Mouse (Mus musculus): ENCODE data around the gene Nrap. TPM values are rescaled to one million over a fixed set of nuclear protein-coding genes. Genes with fewer than 3 reads are reported as not detected.

Nrap gene
- total RNA-seq, 2 experiments from 2014 or later = 0.63 to 0.87 TPM

GRCm38 (mm10) chr19:56395183-56395935 is 5.5 kb upstream of the Nrap start:
- TF ChIP-seq CTCF (IDR thresholded peaks at IDR 0.05) = no peak
- intact Hi-C loops (cut with DNase I) = no loop called here
- no peak overlapping the region for H3K27ac ChIP-seq
- no peak overlapping the region for H3K4me3 ChIP-seq
- DNase-seq (ENCODE audit: extremely low spot score in 1 of 2, low spot score in 2 of 2) = no peak

- intact Hi-C loops (cut with DNase I) = no loop called here
- TF ChIP-seq CTCF (IDR thresholded peaks at IDR 0.05) = no peak
- no peak overlapping the region for H3K27ac ChIP-seq
- no peak overlapping the region for H3K4me3 ChIP-seq
- DNase-seq (ENCODE audit: extremely low spot score in 1 of 2, low spot score in 2 of 2) = no peak
Observed at GRCm38 (mm10) chr19:56393311-56393866, 3.6 kb upstream of the Nrap start.

GRCm38 (mm10) chr19:56391307-56392046 is 1.6 kb upstream of the Nrap start:
- TF ChIP-seq CTCF (IDR thresholded peaks at IDR 0.05) = no peak
- Histone ChIP-seq H3K27ac (no peak overlapping the region), H3K4me3 (no peak overlapping the region)
- no peak for DNase-seq (ENCODE audit: extremely low spot score in 1 of 2, low spot score in 2 of 2)
- intact Hi-C loops (cut with DNase I) = no loop called here

GRCm38 (mm10) chr19:56389176-56389575 is 661 bp downstream of the Nrap start:
- intact Hi-C loops (cut with DNase I) = no loop called here
- DNase-seq (ENCODE audit: extremely low spot score in 1 of 2, low spot score in 2 of 2) = no peak
- no peak for TF ChIP-seq CTCF (IDR thresholded peaks at IDR 0.05)

GRCm38 (mm10) chr19:56387726-56388302 is 2.0 kb downstream of the Nrap start:
- intact Hi-C loops (cut with DNase I) = no loop called here
- Histone ChIP-seq H3K27ac (no peak overlapping the region), H3K4me3 (no peak overlapping the region)
- no peak for DNase-seq (ENCODE audit: extremely low spot score in 1 of 2, low spot score in 2 of 2)
- TF ChIP-seq CTCF (IDR thresholded peaks at IDR 0.05) = no peak

More at GRCm38 (mm10) chr19:56389176-56389575, 661 bp downstream of the Nrap start:
- Histone ChIP-seq H3K27ac (no peak overlapping the region), H3K4me3 (no peak overlapping the region)

GRCm38 (mm10) chr19:56386095-56386494 is 3.7 kb downstream of the Nrap start:
- no peak for TF ChIP-seq CTCF (IDR thresholded peaks at IDR 0.05)
- no peak for DNase-seq (ENCODE audit: extremely low spot score in 1 of 2, low spot score in 2 of 2)
- Histone ChIP-seq H3K4me3 (no peak overlapping the region), H3K27ac (no peak overlapping the region)
- intact Hi-C loops (cut with DNase I) = no loop called here

GRCm38 (mm10) chr19:56385546-56385945 is 4.3 kb downstream of the Nrap start:
- no peak overlapping the region for H3K27ac ChIP-seq
- no peak for DNase-seq (ENCODE audit: extremely low spot score in 1 of 2, low spot score in 2 of 2)
- TF ChIP-seq CTCF (IDR thresholded peaks at IDR 0.05) = no peak
- H3K4me3 ChIP-seq = no peak overlapping the region
- intact Hi-C loops (cut with DNase I) = no loop called here

- no peak for DNase-seq (ENCODE audit: extremely low spot score in 1 of 2, low spot score in 2 of 2)
- no peak overlapping the region for H3K4me3 ChIP-seq
- H3K27ac ChIP-seq = no peak overlapping the region
- no peak for TF ChIP-seq CTCF (IDR thresholded peaks at IDR 0.05)
- intact Hi-C loops (cut with DNase I) = no loop called here
Observed at GRCm38 (mm10) chr19:56381407-56381806, 8.4 kb downstream of the Nrap start.

GRCm38 (mm10) chr19:56380341-56380740 is 9.5 kb downstream of the Nrap start:
- no peak for DNase-seq (ENCODE audit: extremely low spot score in 1 of 2, low spot score in 2 of 2)
- H3K27ac ChIP-seq = no peak overlapping the region
- intact Hi-C loops (cut with DNase I) = no loop called here
- TF ChIP-seq CTCF (IDR thresholded peaks at IDR 0.05) = no peak
- H3K4me3 ChIP-seq = no peak overlapping the region

GRCm38 (mm10) chr19:56378554-56379172 is 11.2 kb downstream of the Nrap start:
- no peak for TF ChIP-seq CTCF (IDR thresholded peaks at IDR 0.05)
- intact Hi-C loops (cut with DNase I) = no loop called here
- H3K27ac ChIP-seq = no peak overlapping the region
- H3K4me3 ChIP-seq = no peak overlapping the region
- no peak for DNase-seq (ENCODE audit: extremely low spot score in 1 of 2, low spot score in 2 of 2)

GRCm38 (mm10) chr19:56378007-56378406 is 11.8 kb downstream of the Nrap start:
- Histone ChIP-seq H3K4me3 (no peak overlapping the region), H3K27ac (no peak overlapping the region)
- TF ChIP-seq CTCF (IDR thresholded peaks at IDR 0.05) = no peak
- no peak for DNase-seq (ENCODE audit: extremely low spot score in 1 of 2, low spot score in 2 of 2)
- intact Hi-C loops (cut with DNase I) = no loop called here

- H3K27ac ChIP-seq = no peak overlapping the region
- H3K4me3 ChIP-seq = no peak overlapping the region
- no peak for DNase-seq (ENCODE audit: extremely low spot score in 1 of 2, low spot score in 2 of 2)
- intact Hi-C loops (cut with DNase I) = no loop called here
- TF ChIP-seq CTCF (IDR thresholded peaks at IDR 0.05) = no peak
Observed at GRCm38 (mm10) chr19:56374011-56374410, 15.8 kb downstream of the Nrap start.

All from left cerebral cortex, adult 2 months (tissue).